Mouse (Mus musculus): ENCODE measurements around the gene Chsy1.

The Chsy1 gene

DNA sequence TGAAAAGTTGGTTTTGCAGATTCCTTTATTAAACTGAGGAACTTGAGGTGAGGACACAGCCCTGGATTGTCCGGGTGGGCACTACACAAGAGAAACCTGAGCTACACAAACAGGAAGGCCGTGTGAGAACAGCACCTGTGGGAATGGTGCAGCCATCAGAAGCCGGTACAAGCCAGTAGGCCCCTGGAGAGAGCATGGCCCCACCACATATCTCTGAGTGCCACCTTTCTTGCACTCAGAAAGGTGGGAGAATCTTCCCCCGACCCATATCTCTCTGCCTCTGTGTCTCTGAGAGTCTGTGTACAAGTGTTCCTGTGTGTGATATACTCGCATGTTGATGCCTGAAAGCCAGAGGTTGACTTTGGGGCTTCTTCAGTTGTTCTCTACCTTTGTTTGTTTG lies 29.6 kb downstream of the Chsy1 start:
- no peak for DNase-seq (ENCODE audit: low read depth, low spot score)

DNA sequence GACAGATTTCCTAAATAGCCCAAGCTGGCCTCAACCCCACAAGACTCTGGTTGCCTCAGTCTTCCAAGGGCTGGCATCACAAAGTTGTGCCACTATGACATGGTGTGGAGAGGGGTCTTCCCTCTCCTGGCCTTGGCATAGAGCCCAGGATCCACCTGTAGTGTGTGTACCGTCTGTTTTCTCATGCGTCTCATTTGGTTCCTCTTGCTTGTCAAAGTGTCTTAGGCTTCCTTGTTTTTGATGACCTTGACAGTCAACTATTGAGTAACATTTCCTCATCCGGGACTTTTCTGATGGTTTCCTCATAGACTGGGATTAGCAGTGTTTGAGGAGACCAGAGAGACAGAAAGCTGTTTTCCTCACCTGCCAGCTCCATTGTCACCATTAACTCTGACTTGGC lies 30.8 kb downstream of the Chsy1 start:
- no peak for DNase-seq (ENCODE audit: low read depth, low spot score)

DNA sequence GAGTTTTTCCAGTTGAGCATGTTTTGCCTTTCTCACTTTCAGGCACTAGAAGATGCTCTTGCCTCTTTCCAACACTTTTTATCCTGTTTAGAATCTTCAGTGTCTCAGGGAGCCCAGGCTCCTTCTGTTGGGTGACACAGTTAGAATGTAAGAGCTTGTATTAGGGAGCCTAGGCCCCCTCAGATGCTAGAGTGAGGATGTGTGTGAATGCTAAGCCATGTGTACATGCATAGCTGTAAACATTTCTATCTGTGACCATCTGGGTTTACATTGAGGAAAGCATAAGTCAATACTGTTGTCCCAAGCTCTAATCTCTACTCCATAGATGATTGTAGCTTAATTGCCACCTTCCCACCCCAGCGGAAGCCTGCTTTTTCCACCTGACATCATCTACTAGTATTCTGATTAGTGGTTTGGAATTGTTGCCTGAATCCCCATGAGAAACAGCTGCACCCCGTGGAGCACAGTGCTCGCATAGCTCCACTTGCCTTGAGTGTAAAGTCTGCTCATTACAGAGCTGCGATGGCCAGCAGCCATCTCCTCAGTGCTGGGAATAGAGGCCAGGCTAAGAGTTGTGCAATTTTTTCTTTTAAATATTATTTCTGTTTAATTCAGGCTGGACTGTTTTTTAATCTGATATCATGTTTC lies 31.7 kb downstream of the Chsy1 start:
- no peak for DNase-seq (ENCODE audit: low read depth, low spot score)

DNA sequence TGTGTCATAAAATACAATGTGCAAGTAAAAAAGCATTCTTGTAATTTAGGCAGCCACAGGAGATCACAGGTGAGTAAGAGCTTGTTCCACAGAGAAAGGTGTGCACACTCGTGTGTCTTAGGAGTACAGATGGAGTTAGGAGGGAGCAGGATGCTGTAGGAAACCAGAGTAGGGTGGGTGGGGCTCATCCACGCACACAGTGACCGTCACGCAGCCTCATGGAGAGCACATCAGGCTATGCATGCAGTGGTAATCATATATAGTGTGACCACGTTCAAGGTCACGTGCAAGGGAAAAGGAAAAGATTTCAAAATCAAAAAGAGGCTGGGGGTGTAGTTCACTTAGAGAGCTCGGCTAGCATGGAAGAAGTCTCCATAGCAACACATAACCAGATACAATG lies 33.2 kb downstream of the Chsy1 start:
- no peak for DNase-seq (ENCODE audit: low read depth, low spot score)

DNA sequence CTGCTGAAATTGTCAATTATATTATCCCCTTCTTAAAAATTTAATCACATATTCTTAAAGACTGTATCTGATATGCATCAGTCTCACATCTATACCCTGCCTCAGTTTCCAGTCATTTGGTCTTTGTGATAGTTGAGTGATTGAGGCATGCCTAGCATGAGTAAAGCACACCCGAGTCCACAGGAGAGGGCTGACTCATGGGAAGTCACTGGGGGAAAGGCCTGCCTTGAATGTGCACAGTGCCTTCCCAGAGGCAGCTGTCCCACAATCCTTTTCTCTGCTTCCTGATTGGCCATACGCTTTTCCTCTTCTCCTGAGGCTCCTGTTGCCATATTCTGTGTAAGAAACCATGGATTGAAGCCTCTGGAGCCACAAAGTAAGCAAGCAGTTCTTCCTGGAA lies 35.2 kb downstream of the Chsy1 start:
- DNase-seq (ENCODE audit: low read depth, low spot score) = no peak

DNA sequence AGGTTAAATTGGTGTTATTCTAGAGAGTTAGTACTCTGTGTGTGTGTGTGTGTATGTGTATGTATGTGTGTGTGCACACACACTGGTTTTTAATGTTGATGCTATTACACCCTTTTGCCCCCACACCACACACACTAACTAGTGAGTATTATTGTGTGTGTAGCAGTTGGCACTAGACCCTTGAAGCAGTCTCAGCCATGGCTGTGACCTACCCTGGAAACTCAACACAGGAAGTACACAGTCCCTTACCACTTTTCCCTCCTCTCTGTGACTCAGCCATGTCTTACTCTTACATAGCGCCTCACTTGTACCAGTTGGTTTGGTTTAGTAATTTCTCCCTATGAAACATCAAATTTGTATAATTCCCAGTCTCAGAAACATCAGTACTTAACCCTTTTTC lies 37.8 kb downstream of the Chsy1 start:
- DNase-seq (ENCODE audit: low read depth, low spot score) = no peak

DNA sequence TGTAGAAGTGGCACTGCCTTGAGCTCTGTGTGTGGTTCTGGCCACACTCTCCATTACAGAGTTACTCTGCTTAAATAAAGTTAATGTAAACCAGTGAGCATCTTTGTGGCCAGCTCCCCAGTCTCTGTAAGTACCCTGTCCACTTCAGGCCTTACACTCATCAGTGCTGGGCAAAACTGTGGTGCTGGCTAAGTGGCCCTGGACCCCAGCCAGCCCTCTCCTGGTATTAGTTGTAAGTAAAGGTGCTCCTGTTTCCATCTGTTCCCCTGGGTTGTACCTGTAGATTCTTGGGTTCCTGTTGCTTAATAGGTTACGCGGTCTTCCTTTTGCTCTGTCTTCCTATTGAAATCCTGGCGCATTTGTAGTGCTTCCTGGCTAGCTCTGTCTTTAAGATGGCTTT lies 38.5 kb downstream of the Chsy1 start:
- no peak for DNase-seq (ENCODE audit: low read depth, low spot score)

DNA sequence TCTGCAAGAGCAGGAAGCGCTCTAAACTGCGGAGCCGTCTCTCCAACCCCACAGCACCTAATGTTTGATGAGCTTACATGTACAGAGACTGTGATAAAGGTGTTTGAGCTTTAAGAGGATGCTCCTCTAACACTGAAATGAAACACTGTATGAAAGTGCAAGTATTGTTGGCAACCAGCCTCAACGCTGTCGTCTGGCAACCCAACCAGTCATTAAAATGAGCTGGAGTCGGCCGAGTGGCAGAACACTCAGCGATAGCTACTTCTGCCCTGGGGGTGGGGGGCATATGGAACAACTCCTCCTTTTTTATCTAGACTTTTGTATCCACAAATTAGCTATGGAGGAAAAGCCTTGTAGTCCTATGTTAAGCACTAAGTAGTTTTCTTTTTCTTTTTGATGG lies 40.2 kb downstream of the Chsy1 start:
- no peak for DNase-seq (ENCODE audit: low read depth, low spot score)

DNA sequence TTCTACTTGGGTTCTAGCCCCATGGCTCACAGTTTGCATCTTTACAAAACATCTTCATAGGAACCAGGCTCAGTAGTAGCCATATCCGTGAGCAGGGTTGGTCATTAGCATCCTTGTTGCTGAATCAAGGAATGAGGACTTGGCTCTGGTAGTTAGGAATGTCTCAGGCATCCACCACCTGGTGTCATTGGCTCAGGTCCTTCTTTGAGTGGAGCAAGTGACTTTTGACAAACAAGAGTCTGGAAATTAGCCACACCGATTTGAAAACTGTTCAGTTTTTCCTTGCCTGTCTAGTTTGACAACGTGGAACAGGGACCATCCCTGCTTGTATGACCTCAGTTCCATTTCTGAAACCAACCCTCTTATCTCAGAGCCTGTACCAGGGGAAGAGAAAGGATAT lies 41.1 kb downstream of the Chsy1 start:
- no peak for DNase-seq (ENCODE audit: low read depth, low spot score)

DNA sequence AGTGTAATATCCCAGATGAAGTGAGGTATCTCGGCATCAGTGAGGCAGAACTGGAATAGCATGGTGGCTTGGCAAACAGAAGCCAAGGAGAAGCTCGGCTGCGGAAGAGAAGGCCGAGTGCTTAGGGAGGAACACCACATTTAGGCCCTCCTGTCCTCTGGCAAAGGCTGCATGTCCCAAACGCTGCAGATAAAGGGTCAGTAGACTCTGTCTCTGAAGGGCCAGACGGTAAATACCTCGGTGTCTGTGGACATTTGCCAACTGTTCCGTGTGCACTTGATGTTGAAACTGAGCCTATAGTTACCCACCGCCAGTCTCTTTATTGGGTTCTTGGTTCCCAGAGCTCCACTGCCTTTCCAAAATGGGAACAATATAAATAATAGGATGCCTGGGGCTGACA lies 48.1 kb downstream of the Chsy1 start:
- no peak for DNase-seq (ENCODE audit: low read depth, low spot score)

DNA sequence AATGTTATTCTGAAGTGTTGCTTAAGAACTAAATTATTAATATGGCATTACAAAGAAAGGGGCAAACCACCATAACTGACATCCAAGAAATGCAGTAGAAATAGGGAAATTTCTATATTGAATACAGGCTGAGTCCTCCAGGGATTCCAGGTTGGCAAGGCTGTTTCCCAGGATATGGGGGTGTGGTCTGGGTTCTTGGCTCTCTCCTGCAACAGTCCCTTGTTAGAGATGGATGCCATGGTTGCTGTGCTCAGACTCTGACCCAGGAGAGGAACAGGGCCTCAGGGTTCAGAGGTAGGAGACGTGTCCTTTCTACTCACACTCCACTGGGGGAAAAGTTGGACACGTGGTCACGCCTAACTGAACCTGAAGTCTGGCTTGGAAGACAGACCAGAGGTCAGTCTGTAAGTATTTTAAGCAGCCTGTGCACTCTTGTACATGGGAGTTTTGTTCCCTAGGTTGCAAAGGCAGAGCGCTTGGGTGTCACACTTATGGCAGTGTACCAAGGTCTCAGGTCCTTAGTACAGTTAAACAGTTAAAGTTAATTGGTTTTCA lies 48.6 kb downstream of the Chsy1 start:
- DNase-seq (ENCODE audit: low read depth, low spot score) = no peak

DNA sequence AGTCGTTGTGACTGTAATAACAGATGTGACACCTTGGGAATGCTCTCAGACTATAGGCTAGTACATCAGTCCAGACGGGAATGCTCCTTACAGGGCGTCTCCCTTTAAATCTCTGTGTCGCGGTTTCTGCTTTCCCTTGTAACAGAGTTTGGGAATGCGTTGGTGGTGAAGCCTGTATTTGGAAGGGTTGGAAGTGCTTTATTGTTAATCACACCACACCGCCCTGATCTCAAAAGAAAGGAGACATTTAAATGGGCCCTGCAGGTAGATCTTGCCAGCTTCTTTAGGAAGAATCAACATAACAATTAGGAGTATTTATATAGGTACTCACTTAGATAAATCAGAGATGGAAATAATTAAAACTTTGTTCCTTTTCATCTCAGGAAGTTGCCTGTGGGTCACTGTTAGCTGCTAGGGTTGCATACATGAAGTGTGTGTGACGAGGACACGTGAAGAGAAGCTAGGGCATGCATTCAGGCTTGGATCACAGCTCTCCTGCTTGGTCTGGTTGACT lies 49.4 kb downstream of the Chsy1 start:
- DNase-seq (ENCODE audit: low read depth, low spot score) = no peak

DNA sequence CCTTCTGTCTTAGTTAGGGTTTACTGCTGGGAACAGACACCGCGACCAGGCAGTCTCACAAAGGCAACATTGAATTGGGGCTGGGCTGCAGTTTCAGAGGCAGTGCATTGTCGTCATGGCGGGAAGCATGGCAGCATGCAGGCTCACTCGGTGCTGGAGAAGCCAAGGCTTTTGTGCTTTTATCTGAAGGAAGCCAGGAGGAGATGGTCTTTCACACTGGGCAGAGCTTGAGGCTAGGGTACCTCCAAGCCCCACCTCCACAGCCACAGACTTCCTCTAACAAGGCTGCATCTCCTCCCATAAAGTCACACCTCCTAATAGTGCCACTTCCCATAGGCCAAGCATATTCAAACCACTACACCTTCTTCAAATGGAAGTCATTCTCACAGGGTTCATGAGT lies 50.6 kb downstream of the Chsy1 start:
- no peak for DNase-seq (ENCODE audit: low read depth, low spot score)

DNA sequence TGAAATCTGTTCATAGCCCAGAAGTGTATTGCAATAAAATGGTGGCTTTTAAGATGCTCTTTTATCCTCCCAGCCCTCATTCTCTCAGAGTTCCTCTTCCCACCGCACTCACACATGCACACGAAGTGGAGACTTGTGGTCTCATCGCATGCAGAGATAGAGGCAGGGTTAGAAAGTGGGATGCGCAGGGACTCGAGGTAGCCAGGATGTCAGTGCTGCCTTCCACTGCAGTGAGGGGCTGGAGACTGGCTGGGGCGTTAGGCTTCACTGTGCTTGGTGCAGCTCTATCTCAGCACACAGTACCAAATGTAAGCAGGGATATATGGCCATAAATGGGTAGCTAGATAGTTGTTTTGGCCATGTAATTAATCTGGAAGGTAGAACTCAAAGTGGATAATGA lies 52.5 kb downstream of the Chsy1 start:
- DNase-seq (ENCODE audit: low read depth, low spot score) = no peak

DNA sequence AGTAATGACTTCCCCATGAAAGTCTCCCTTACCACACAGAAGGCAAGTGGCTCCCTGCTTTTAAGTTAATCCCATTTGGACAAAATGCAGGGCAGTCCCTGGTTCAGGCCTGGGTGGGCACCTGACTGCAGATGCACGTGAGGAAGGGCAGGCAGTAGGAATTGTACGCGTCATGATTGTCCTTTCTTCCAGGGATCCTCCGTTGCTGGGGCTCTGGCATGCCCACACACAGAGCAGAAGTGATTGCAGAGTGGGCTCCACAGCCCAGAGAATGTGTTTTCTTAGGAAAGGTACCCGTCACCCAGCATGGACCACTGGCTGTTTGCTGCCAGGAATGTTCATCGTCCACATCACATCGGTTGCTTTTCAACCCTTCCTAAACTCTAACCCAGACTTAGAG lies 53.2 kb downstream of the Chsy1 start:
- DNase-seq (ENCODE audit: low read depth, low spot score) = no peak

DNA sequence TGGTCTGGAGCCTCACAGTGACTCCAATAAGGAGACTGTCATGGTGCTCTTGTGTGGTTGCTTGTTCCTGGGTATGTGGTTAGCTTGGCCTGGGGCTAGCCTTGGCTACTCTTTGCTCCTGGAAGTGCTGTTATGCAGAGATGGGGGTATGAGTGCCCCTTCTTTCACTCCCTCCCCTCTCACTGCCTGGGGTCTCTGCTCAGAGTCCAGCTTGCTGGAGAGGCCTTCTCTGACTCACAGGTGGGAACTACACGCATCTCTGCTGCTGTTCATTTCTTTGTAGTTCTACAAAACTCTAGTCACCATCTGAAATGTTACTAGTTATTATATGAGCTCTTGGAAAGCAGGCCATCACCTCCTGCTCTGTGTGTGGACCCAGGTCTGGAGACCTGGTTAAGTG lies 53.7 kb downstream of the Chsy1 start:
- no peak for DNase-seq (ENCODE audit: low read depth, low spot score)

DNA sequence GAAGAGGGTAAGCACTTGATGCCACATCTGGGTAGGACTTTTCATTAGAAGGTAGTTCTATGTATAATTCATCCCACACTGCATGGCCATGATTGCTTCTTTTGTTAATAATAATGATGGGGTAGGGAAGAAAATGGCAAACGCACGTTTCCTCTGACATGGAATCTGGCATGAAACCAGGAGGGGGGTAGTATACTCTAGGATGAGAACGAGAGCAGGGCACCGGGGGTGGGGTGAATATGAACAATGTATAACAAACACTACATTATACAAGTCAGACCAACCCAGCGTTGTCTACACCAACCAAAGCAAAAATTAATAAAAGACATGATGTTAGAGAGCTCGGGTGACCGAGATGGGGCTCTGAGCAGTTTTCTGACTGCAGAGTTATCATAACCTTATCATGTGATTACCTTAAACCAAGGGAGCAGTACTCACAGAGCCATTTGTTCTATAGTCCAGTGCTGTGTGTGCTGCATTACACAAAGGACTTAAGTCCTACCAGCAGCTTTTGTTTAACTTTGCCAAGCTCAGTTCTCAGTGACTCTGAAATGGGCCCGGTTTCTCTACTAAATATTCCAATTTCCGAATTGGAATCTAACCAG lies 55.2 kb downstream of the Chsy1 start:
- no peak for DNase-seq (ENCODE audit: low read depth, low spot score)

DNA sequence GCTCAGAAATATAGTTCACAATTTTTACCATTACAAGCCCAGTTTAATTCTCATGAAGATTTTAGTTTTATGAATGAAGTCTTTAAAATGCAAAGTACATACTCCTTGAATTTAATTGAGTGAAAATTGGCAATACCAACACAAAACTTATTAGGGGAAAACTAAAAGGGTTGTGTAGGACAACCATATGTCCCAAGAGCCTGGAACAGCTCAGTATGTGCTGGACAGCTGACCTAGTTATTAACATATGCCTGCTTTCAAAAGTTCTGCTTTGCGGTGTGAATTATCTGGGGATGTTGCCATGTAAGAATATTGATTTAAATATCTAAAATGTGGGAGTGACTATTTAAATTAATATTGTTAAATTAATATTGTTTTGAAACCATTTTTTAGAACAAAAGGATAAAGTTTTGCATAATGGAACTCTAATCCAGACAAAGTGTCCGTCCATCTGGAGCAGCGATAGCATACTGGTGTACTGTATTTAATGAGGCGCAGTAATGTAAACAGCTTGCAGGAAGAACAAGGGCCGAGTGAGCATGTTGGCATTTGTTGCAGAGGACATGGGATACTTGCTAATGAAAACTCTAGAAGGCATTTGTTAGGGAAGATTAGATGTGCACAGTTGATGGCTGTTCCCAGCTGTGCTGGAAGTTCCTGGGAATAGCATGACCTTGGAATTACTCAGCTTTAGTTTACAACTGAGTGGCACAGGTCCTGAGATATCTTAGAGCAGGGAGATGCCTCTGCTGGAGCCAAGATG lies 55.9 kb downstream of the Chsy1 start:
- no peak for DNase-seq (ENCODE audit: low read depth, low spot score)

DNA sequence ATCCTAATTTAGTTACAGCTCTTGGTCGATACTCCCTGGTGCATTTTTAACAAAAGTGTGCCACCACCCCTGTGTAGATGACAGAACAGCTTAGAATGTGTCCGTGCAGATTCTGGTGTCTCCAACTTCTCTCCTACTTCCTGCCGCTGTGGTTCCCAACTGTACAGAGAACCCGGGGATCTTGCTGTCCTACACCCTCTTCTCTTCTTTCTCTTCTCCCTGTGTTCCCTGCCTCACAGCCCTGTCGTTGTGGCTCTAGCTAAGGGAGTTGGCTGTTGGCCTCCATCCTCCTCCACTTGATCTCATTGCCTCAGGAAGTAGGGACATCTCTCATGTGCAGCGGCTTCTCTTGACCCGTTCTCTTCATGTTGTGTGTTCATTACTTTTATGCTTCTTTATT lies 59.6 kb downstream of the Chsy1 start:
- DNase-seq (ENCODE audit: low read depth, low spot score) = no peak

DNA sequence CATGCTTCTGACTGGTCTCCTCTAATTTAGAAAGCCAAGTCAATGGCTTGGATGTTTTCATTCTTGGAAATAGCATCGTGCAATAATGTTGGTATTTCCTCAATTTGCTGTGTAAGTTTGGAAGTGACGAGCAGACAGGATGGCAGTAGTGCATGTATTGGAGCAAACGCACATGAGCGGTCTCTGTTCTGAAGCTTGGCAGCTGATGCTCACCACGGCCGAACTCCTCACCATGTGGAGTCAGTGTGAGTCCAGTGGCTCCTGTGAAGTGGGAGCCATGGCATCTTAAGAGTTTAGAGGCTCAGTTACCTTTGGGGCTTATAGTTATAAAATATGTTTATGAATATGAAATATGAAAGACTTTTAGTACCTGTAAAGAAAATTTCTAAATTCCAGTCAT lies 60.2 kb downstream of the Chsy1 start:
- DNase-seq (ENCODE audit: low read depth, low spot score) = no peak

DNA sequence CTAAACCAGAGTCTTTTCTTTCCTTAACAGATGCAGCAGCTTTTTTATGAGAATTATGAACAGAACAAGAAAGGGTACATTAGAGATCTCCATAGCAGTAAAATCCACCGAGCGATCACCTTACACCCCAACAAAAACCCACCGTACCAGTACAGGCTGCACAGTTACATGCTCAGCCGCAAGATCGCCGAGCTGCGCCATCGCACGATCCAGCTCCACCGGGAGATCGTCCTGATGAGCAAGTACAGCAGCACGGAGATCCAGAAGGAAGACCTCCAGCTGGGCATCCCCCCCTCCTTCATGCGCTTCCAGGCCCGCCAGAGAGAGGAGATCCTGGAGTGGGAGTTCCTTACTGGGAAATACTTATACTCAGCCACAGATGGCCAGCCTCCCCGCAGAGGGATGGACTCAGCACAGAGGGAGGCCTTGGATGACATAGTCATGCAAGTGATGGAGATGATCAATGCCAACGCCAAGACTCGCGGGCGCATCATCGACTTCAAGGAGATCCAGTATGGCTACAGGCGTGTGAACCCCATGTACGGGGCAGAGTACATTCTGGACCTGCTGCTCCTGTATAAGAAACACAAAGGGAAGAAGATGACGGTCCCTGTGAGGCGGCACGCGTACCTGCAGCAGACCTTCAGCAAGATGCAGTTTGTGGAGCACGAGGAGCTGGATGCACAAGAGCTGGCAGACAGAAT lies 61.6 kb downstream of the Chsy1 start:
- DNase-seq (ENCODE audit: low read depth, low spot score) = no peak

DNA sequence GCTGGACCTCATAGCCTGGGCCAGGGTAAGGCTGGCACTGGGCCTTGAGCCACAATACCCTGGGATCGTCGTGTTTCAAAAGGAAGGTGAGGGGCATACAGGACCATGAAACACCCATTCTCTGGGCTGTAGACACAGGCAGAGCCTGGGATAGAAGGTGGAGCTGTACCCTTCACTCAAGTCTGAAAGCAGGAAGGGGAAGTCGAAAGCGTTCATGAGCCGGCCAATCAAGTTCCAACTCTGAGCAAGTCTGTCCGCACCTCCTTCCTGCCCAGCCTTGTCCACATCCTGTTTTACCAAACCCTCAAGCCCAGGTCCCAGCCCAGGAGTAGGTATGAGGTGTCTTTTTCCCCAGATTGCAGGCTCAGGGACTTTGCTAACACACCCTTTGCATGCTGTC lies 66.4 kb downstream of the Chsy1 start:
- DNase-seq (ENCODE audit: low read depth, low spot score) = no peak

All from skeletal muscle tissue, adult 2 months (tissue).